Mouse (Mus musculus) monocyte, adult 2 months (primary cell): ENCODE data around the gene P2ry12.

Source experiments
- DNase-seq, 2 experiments: peaks; one replicate each; pipeline ENCODE4 v3.0.0; 2022; ENCODE audit warnings: low spot score in 2 of 2, low read depth in 1 of 2

P2ry12 gene

GRCm38 (mm10) chr3:59234878-59235277 lies 27.8 kb downstream of the P2ry12 start:
- no peak for DNase-seq

GRCm38 (mm10) chr3:59230912-59231311 lies 31.8 kb downstream of the P2ry12 start:
- no peak for DNase-seq

- DNase-seq, result peak; percentile 54 to 58
These were observed 33.7 kb downstream of the P2ry12 start for GRCm38 (mm10) chr3:59228730-59229551.

- DNase-seq, result no peak
These were observed 35.0 kb downstream of the P2ry12 start for GRCm38 (mm10) chr3:59227696-59228095.

GRCm38 (mm10) chr3:59225411-59225810 lies 37.3 kb downstream of the P2ry12 start:
- no peak for DNase-seq

- no peak for DNase-seq
These were observed 40.4 kb downstream of the P2ry12 start for GRCm38 (mm10) chr3:59222303-59222702.

GRCm38 (mm10) chr3:59219326-59219725 lies 43.3 kb downstream of the P2ry12 start:
- no peak for DNase-seq

GRCm38 (mm10) chr3:59217211-59217610 lies 45.5 kb downstream of the P2ry12 start:
- no peak for DNase-seq

- no peak for DNase-seq
These were observed 50.3 kb downstream of the P2ry12 start for GRCm38 (mm10) chr3:59212404-59212803.

GRCm38 (mm10) chr3:59211784-59212183 lies 50.9 kb downstream of the P2ry12 start:
- peak; percentile 34 to 40 for DNase-seq

GRCm38 (mm10) chr3:59210727-59211126 lies 51.9 kb downstream of the P2ry12 start, which contains the start of gene P2ry13:
P2ry13 (minus strand) TSS chr3:59210882.
- DNase-seq, result no peak

- no peak for DNase-seq
These were observed 52.6 kb downstream of the P2ry12 start for GRCm38 (mm10) chr3:59210089-59210488.

GRCm38 (mm10) chr3:59208650-59209548 lies 53.8 kb downstream of the P2ry12 start:
- DNase-seq, result no peak

GRCm38 (mm10) chr3:59205941-59206340 lies 56.7 kb downstream of the P2ry12 start:
- DNase-seq, result no peak

- DNase-seq, result no peak
These were observed 57.8 kb downstream of the P2ry12 start for GRCm38 (mm10) chr3:59204719-59205503.

- DNase-seq, result no peak
These were observed 58.7 kb downstream of the P2ry12 start for GRCm38 (mm10) chr3:59203802-59204520.

GRCm38 (mm10) chr3:59197329-59197948 lies 65.2 kb downstream of the P2ry12 start:
- DNase-seq, result no peak

- no peak for DNase-seq
These were observed 67.7 kb downstream of the P2ry12 start, which contains the start of gene Gpr87 for GRCm38 (mm10) chr3:59194938-59195337. Gpr87 (minus strand) TSS chr3:59195104.

- DNase-seq, result no peak
These were observed 68.6 kb downstream of the P2ry12 start for GRCm38 (mm10) chr3:59194099-59194498.

- DNase-seq, result no peak
These were observed 71.0 kb downstream of the P2ry12 start for GRCm38 (mm10) chr3:59191674-59192073.
